Mouse (Mus musculus): ENCODE results near the gene Mybpc2. TPM values are rescaled to one million over a fixed set of nuclear protein-coding genes. Genes with fewer than 3 reads are reported as not detected.

Mybpc2 gene
- polyA plus RNA-seq, 1 experiment from 2014 or later, result 0.43 TPM

GRCm38 (mm10) chr7:44462218-44463055, 62.0 kb downstream of the Mybpc2 start:
- Histone ChIP-seq H3K4me1 (ENCODE audit: control insufficient read depth, insufficient read depth, low read length) (peaks cover 2% of the 10 kb centered on the region; the same call in 1 of the 2 replicates), H3K9ac (replicated peaks; ENCODE audit: low read depth, low read length) (no peak overlapping the region), H3K4me3 (ENCODE audit: low read depth, low read length) (peak overlapping the region; percentile 24), H3K4me2 (replicated peaks; ENCODE audit: low read depth, low read length) (peak overlapping the region; percentile 39), H3K36me3 (ENCODE audit: control insufficient read depth, insufficient read depth, low read length) (no peaks in the 10 kb centered on the region), H3K9me3 (ENCODE audit: control insufficient read depth, low read depth, low read length) (no peaks in the 10 kb centered on the region), H3K27me3 (ENCODE audit: control insufficient read depth, insufficient read depth, low read length) (peaks cover 32% of the 10 kb centered on the region), H3K27ac (ENCODE audit: low read length) (no peak overlapping the region)
- ATAC-seq (ENCODE audit: insufficient number of reproducible peaks, insufficient read depth, low FRiP score, low read depth), result no peak
- WGBS, result 14% methylated on average over 77 of the region's 77 CpGs

DNA sequence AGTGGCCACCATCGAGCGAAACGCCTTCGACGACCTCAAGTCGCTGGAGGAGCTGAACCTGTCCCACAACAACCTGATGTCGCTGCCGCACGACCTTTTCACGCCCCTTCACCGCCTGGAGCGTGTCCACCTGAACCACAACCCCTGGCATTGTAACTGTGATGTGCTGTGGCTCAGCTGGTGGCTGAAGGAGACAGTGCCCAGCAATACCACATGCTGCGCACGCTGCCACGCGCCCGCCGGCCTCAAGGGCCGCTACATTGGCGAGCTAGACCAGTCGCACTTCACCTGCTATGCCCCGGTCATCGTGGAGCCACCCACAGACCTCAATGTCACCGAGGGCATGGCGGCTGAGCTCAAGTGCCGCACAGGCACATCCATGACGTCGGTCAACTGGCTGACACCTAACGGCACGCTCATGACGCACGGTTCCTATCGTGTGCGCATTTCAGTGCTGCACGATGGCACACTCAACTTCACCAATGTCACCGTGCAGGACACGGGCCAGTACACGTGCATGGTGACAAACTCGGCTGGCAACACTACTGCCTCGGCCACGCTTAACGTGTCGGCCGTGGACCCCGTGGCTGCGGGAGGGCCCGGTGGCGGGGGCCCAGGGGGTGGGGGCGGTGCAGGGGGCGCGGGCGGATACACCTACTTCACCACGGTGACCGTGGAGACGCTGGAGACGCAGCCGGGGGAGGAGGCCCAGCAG, 62.8 kb downstream of the Mybpc2 start:
- H3K9me3 ChIP-seq (ENCODE audit: control insufficient read depth, low read depth, low read length), result no peaks in the 10 kb centered on the region
- WGBS, result 51% methylated on average over 57 of the region's 57 CpGs
- no peak overlapping the region; the same call in 1 of the 2 replicates for H3K4me2 ChIP-seq (replicated peaks; ENCODE audit: low read depth, low read length)
- no peak overlapping the region for H3K27ac ChIP-seq (ENCODE audit: low read length)
- no peak overlapping the region for H3K9ac ChIP-seq (replicated peaks; ENCODE audit: low read depth, low read length)
- no peak for ATAC-seq (ENCODE audit: insufficient number of reproducible peaks, insufficient read depth, low FRiP score, low read depth)
- H3K27me3 ChIP-seq (ENCODE audit: control insufficient read depth, insufficient read depth, low read length), result peaks cover 32% of the 10 kb centered on the region
- H3K4me3 ChIP-seq (ENCODE audit: low read depth, low read length), result no peak overlapping the region; the same call in 1 of the 2 replicates
- no peaks in the 10 kb centered on the region for H3K36me3 ChIP-seq (ENCODE audit: control insufficient read depth, insufficient read depth, low read length)
- H3K4me1 ChIP-seq (ENCODE audit: control insufficient read depth, insufficient read depth, low read length), result no peaks in the 10 kb centered on the region

DNA sequence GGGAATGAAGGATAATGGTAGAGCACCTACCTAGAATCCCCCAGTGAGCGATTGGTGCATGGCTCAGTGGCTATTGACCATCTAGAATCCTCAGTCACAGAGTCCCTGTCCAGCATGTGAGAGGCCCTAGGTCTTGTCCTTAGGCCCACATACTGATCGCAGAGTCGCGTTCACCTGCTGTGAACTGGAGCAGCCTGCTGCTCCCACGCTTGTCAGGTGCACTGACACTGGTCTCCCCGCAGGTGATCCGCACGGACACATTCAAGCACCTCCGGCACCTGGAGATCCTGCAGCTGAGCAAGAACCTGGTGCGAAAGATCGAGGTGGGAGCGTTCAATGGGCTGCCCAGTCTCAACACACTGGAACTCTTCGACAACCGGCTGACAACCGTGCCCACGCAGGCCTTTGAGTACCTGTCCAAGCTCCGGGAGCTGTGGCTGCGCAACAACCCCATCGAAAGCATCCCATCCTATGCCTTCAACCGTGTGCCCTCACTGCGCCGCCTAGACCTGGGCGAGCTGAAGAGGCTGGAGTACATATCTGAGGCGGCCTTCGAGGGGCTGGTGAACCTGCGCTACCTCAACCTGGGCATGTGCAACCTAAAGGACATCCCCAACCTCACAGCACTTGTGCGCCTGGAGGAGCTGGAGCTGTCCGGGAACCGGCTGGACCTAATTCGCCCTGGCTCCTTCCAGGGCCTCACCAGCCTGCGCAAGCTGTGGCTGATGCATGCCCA, 63.5 kb downstream of the Mybpc2 start:
- WGBS, result 72% methylated on average over 31 of the region's 31 CpGs
- Histone ChIP-seq H3K27ac (ENCODE audit: low read length) (no peak overlapping the region), H3K4me3 (ENCODE audit: low read depth, low read length) (no peak overlapping the region), H3K4me2 (replicated peaks; ENCODE audit: low read depth, low read length) (no peak overlapping the region), H3K36me3 (ENCODE audit: control insufficient read depth, insufficient read depth, low read length) (no peaks in the 10 kb centered on the region), H3K4me1 (ENCODE audit: control insufficient read depth, insufficient read depth, low read length) (no peaks in the 10 kb centered on the region), H3K9ac (replicated peaks; ENCODE audit: low read depth, low read length) (no peak overlapping the region), H3K9me3 (ENCODE audit: control insufficient read depth, low read depth, low read length) (no peaks in the 10 kb centered on the region), H3K27me3 (ENCODE audit: control insufficient read depth, insufficient read depth, low read length) (peaks cover 32% of the 10 kb centered on the region)
- no peak for ATAC-seq (ENCODE audit: insufficient number of reproducible peaks, insufficient read depth, low FRiP score, low read depth)

- no peak overlapping the region for H3K4me2 ChIP-seq (replicated peaks; ENCODE audit: low read depth, low read length)
- H3K36me3 ChIP-seq (ENCODE audit: control insufficient read depth, insufficient read depth, low read length), result no peaks in the 10 kb centered on the region
- WGBS, result 70% methylated on average over 6 of the region's 6 CpGs
- peaks cover 32% of the 10 kb centered on the region for H3K27me3 ChIP-seq (ENCODE audit: control insufficient read depth, insufficient read depth, low read length)
- no peaks in the 10 kb centered on the region for H3K4me1 ChIP-seq (ENCODE audit: control insufficient read depth, insufficient read depth, low read length)
- no peak overlapping the region for H3K27ac ChIP-seq (ENCODE audit: low read length)
- ATAC-seq (ENCODE audit: insufficient number of reproducible peaks, insufficient read depth, low FRiP score, low read depth), result no peak
- H3K9ac ChIP-seq (replicated peaks; ENCODE audit: low read depth, low read length), result no peak overlapping the region
- no peaks in the 10 kb centered on the region for H3K9me3 ChIP-seq (ENCODE audit: control insufficient read depth, low read depth, low read length)
- H3K4me3 ChIP-seq (ENCODE audit: low read depth, low read length), result no peak overlapping the region
Observed at GRCm38 (mm10) chr7:44460067-44460466, 64.4 kb downstream of the Mybpc2 start.

GRCm38 (mm10) chr7:44456302-44456701, 68.2 kb downstream of the Mybpc2 start:
- Histone ChIP-seq H3K4me3 (ENCODE audit: low read depth, low read length) (no peak overlapping the region), H3K27ac (ENCODE audit: low read length) (no peak overlapping the region), H3K36me3 (ENCODE audit: control insufficient read depth, insufficient read depth, low read length) (no peaks in the 10 kb centered on the region), H3K27me3 (ENCODE audit: control insufficient read depth, insufficient read depth, low read length) (peaks cover 8% of the 10 kb centered on the region), H3K4me2 (replicated peaks; ENCODE audit: low read depth, low read length) (no peak overlapping the region), H3K4me1 (ENCODE audit: control insufficient read depth, insufficient read depth, low read length) (no peaks in the 10 kb centered on the region), H3K9me3 (ENCODE audit: control insufficient read depth, low read depth, low read length) (no peaks in the 10 kb centered on the region), H3K9ac (replicated peaks; ENCODE audit: low read depth, low read length) (no peak overlapping the region)
- WGBS, result 78% methylated on average over 1 of the region's 1 CpGs
- ATAC-seq (ENCODE audit: insufficient number of reproducible peaks, insufficient read depth, low FRiP score, low read depth), result no peak

- Histone ChIP-seq H3K4me3 (ENCODE audit: low read depth, low read length) (no peak overlapping the region), H3K4me1 (ENCODE audit: control insufficient read depth, insufficient read depth, low read length) (no peaks in the 10 kb centered on the region), H3K27ac (ENCODE audit: low read length) (no peak overlapping the region), H3K27me3 (ENCODE audit: control insufficient read depth, insufficient read depth, low read length) (no peaks in the 10 kb centered on the region), H3K9me3 (ENCODE audit: control insufficient read depth, low read depth, low read length) (no peaks in the 10 kb centered on the region), H3K9ac (replicated peaks; ENCODE audit: low read depth, low read length) (no peak overlapping the region), H3K4me2 (replicated peaks; ENCODE audit: low read depth, low read length) (no peak overlapping the region), H3K36me3 (ENCODE audit: control insufficient read depth, insufficient read depth, low read length) (no peaks in the 10 kb centered on the region)
- ATAC-seq (ENCODE audit: insufficient number of reproducible peaks, insufficient read depth, low FRiP score, low read depth), result peak; percentile 42; the same call in 1 of the 2 replicates
- 10% methylated on average over 3 of the region's 3 CpGs for WGBS
Observed at GRCm38 (mm10) chr7:44453256-44453655, 71.2 kb downstream of the Mybpc2 start.

Small RNAs within 50 kb of the gene (microRNA-seq; reads per million reads assigned to microRNA genes)
- gene Mir7052, result not detected
- gene Mir7053, result not detected

Other genes starting within 250 kb of the Mybpc2 start
- gene Clec11a, start 217.8 kb downstream of the Mybpc2 start, polyA plus RNA-seq (2014; fragmentation: Nextera tagmentation; extraction: Ambion mirVana), result 4.2 and 4.9 TPM in 2 replicates
- gene Shank1, start 214.4 kb downstream of the Mybpc2 start, polyA plus RNA-seq (2014; fragmentation: Nextera tagmentation; extraction: Ambion mirVana), result 4.2 and 4.5 TPM in 2 replicates
- 1.6 and 2.0 TPM in 2 replicates for gene Syt3, start 140.6 kb downstream of the Mybpc2 start, polyA plus RNA-seq (2014; fragmentation: Nextera tagmentation; extraction: Ambion mirVana)
- 1.2 and 1.3 TPM in 2 replicates for gene 1700008O03Rik, start 138.8 kb downstream of the Mybpc2 start, polyA plus RNA-seq (2014; fragmentation: Nextera tagmentation; extraction: Ambion mirVana)
- 1.2 and 2.1 TPM in 2 replicates for gene Lrrc4b, start 95.6 kb downstream of the Mybpc2 start, polyA plus RNA-seq (2014; fragmentation: Nextera tagmentation; extraction: Ambion mirVana)
- 0.52 and 1.1 TPM in 2 replicates for gene Aspdh, start 59.3 kb downstream of the Mybpc2 start, polyA plus RNA-seq (2014; fragmentation: Nextera tagmentation; extraction: Ambion mirVana)
- 76.7 and 82.1 TPM in 2 replicates for gene Josd2, start 56.7 kb downstream of the Mybpc2 start, polyA plus RNA-seq (2014; fragmentation: Nextera tagmentation; extraction: Ambion mirVana)
- 113 and 116 TPM in 2 replicates for gene Emc10, start 28.1 kb downstream of the Mybpc2 start, polyA plus RNA-seq (2014; fragmentation: Nextera tagmentation; extraction: Ambion mirVana)
- 11.6 and 17.9 TPM in 2 replicates for gene Fam71e1, start 28.1 kb downstream of the Mybpc2 start, polyA plus RNA-seq (2014; fragmentation: Nextera tagmentation; extraction: Ambion mirVana)
- not detected in 2 replicates for gene Spib, start 7.4 kb upstream of the Mybpc2 start, polyA plus RNA-seq (2014; fragmentation: Nextera tagmentation; extraction: Ambion mirVana)
- 54.3 and 56.6 TPM in 2 replicates for gene Pold1, start 24.2 kb upstream of the Mybpc2 start, polyA plus RNA-seq (2014; fragmentation: Nextera tagmentation; extraction: Ambion mirVana)
- gene Nr1h2, start 29.3 kb upstream of the Mybpc2 start, polyA plus RNA-seq (2014; fragmentation: Nextera tagmentation; extraction: Ambion mirVana), result 63.2 and 66.7 TPM in 2 replicates
- gene Napsa, start 47.7 kb upstream of the Mybpc2 start, polyA plus RNA-seq (2014; fragmentation: Nextera tagmentation; extraction: Ambion mirVana), result 1.6 and 2.8 TPM in 2 replicates
- gene Kcnc3, start 66.0 kb upstream of the Mybpc2 start, polyA plus RNA-seq (2014; fragmentation: Nextera tagmentation; extraction: Ambion mirVana), result 0.39 and 0.57 TPM in 2 replicates
- gene Myh14, start 146.2 kb upstream of the Mybpc2 start, polyA plus RNA-seq (2014; fragmentation: Nextera tagmentation; extraction: Ambion mirVana), result 14.0 and 15.8 TPM in 2 replicates
- gene Izumo2, start 184.1 kb upstream of the Mybpc2 start, polyA plus RNA-seq (2014; fragmentation: Nextera tagmentation; extraction: Ambion mirVana), result not detected in 2 replicates
- gene Vrk3, start 223.8 kb upstream of the Mybpc2 start, polyA plus RNA-seq (2014; fragmentation: Nextera tagmentation; extraction: Ambion mirVana), result 32.9 and 34.7 TPM in 2 replicates
- 1.9 and 3.0 TPM in 2 replicates for gene Zfp473, start 226.4 kb upstream of the Mybpc2 start, polyA plus RNA-seq (2014; fragmentation: Nextera tagmentation; extraction: Ambion mirVana)